Mouse (Mus musculus): Measurements from ENCODE around the gene Iscu. TPM values are rescaled to one million over a fixed set of nuclear protein-coding genes. Genes with fewer than 3 reads are reported as not detected.

Iscu gene
- polyA plus RNA-seq, 2 experiments: 64.9 to 103 TPM

GRCm38 (mm10) chr5:113824228-113824627, 51.7 kb downstream of the Iscu start:
- H3K9me3 ChIP-seq (ENCODE audit: control insufficient read depth, low read length): no peaks in the 10 kb centered on the region
- H3K4me2 ChIP-seq (ENCODE audit: low read depth): no peak overlapping the region
- no peak overlapping the region for H3K4me3 ChIP-seq (ENCODE audit: insufficient read depth in 1 of 2, low read depth in 2 of 2, low read length in 2 of 2)
- peaks cover 0 to 14% of the 10 kb centered on the region in 2 experiments; a peak in 2 of 4 replicates for H3K4me1 ChIP-seq (replicated peaks; ENCODE audit: control insufficient read depth in 2 of 2, insufficient read depth in 2 of 2, low read length in 1 of 2)
- WGBS (ENCODE audit: insufficient replicate concordance): 52% methylated on average over 4 of the region's 4 CpGs
- DNase-seq (ENCODE audit: low read depth in 3 of 3, low spot score in 3 of 3) (no peak), ATAC-seq (ENCODE audit: insufficient read depth) (no peak)
- TF ChIP-seq EP300 (IDR thresholded peaks at IDR 0.05; ENCODE audit: low read depth) (no peak), CTCF (IDR thresholded peaks at IDR 0.05; ENCODE audit: low read depth) (no peak)
- no peaks in the 10 kb centered on the region for H3K27me3 ChIP-seq (ENCODE audit: control insufficient read depth, insufficient read depth, low read length)
- H3K9ac ChIP-seq (replicated peaks): no peak overlapping the region
- no peak overlapping the region for H3K27ac ChIP-seq
- no peaks in the 10 kb centered on the region for H3K36me3 ChIP-seq (replicated peaks; ENCODE audit: control insufficient read depth, insufficient read depth, low read depth)

DNA sequence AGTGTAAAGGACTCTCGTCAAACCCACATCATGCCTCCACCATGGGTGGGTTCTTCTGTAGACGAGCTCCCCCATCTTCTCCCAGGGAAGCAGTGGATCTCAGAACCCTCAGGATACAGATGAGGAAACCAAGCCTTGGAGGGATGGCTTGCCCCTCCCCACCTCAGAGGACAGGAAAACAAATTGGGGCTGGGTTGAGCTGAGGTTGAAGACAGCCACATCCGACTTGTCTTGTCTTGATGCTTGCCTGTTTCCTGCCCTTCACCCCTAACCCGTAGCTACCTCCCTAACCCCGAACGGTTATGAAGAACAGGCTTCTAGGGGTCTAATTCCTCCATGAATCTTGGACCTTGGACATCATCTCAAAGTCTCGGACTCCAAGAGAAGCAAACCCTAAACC, 53.0 kb downstream of the Iscu start:
- Histone ChIP-seq H3K4me2 (ENCODE audit: low read depth) (no peak overlapping the region), H3K27me3 (ENCODE audit: control insufficient read depth, insufficient read depth, low read length) (no peaks in the 10 kb centered on the region), H3K4me3 (ENCODE audit: insufficient read depth in 1 of 2, low read depth in 2 of 2, low read length in 2 of 2) (no peak overlapping the region), H3K9ac (replicated peaks) (no peak overlapping the region), H3K4me1 (replicated peaks; ENCODE audit: control insufficient read depth in 2 of 2, insufficient read depth in 2 of 2, low read length in 1 of 2) (peaks cover 2 to 19% of the 10 kb centered on the region in 2 experiments; a peak in 3 of 4 replicates), H3K27ac (no peak overlapping the region), H3K9me3 (ENCODE audit: control insufficient read depth, low read length) (no peaks in the 10 kb centered on the region), H3K36me3 (replicated peaks; ENCODE audit: control insufficient read depth, insufficient read depth, low read depth) (no peaks in the 10 kb centered on the region)
- WGBS (ENCODE audit: insufficient replicate concordance): 30% methylated on average over 7 of the region's 7 CpGs
- no peak for ATAC-seq (ENCODE audit: insufficient read depth)
- DNase-seq (ENCODE audit: low read depth in 3 of 3, low spot score in 3 of 3): no peak
- no peak for TF ChIP-seq CTCF (IDR thresholded peaks at IDR 0.05; ENCODE audit: low read depth)
- TF ChIP-seq EP300 (IDR thresholded peaks at IDR 0.05; ENCODE audit: low read depth): no peak

GRCm38 (mm10) chr5:113826619-113827018, 54.1 kb downstream of the Iscu start:
- ATAC-seq (ENCODE audit: insufficient read depth): no peak
- Histone ChIP-seq H3K4me2 (ENCODE audit: low read depth) (no peak overlapping the region), H3K36me3 (replicated peaks; ENCODE audit: control insufficient read depth, insufficient read depth, low read depth) (no peaks in the 10 kb centered on the region), H3K4me3 (ENCODE audit: insufficient read depth in 1 of 2, low read depth in 2 of 2, low read length in 2 of 2) (no peak overlapping the region), H3K4me1 (replicated peaks; ENCODE audit: control insufficient read depth in 2 of 2, insufficient read depth in 2 of 2, low read length in 1 of 2) (peaks cover 3 to 23% of the 10 kb centered on the region in 2 experiments; a peak in 3 of 4 replicates), H3K9me3 (ENCODE audit: control insufficient read depth, low read length) (no peaks in the 10 kb centered on the region), H3K9ac (replicated peaks) (no peak overlapping the region), H3K27me3 (ENCODE audit: control insufficient read depth, insufficient read depth, low read length) (no peaks in the 10 kb centered on the region), H3K27ac (no peak overlapping the region)
- 87% methylated on average over 4 of the region's 4 CpGs for WGBS (ENCODE audit: insufficient replicate concordance)
- TF ChIP-seq CTCF (IDR thresholded peaks at IDR 0.05; ENCODE audit: low read depth) (no peak), EP300 (IDR thresholded peaks at IDR 0.05; ENCODE audit: low read depth) (no peak)
- no peak for DNase-seq (ENCODE audit: low read depth in 3 of 3, low spot score in 3 of 3)

Other genes with a start within 250 kb of the Iscu start
- 1.4 and 1.7 TPM in 2 replicates for gene Cmklr1, start 122.3 kb upstream of the Iscu start, polyA plus RNA-seq (2012; rRNA removed)
- gene Cmklr1, start 122.3 kb upstream of the Iscu start, polyA plus RNA-seq (2014; fragmentation: Nextera tagmentation; extraction: Ambion mirVana): 1.5 and 1.6 TPM in 2 replicates
- not detected in 2 replicates for gene 1700069L16Rik, start 48.0 kb upstream of the Iscu start, polyA plus RNA-seq (2012; rRNA removed)
- gene 1700069L16Rik, start 48.0 kb upstream of the Iscu start, polyA plus RNA-seq (2014; fragmentation: Nextera tagmentation; extraction: Ambion mirVana): not detected in 2 replicates
- gene Ficd, start 36.9 kb upstream of the Iscu start, polyA plus RNA-seq (2012; rRNA removed): 1.2 and 1.3 TPM in 2 replicates
- 1.1 and 1.2 TPM in 2 replicates for gene Ficd, start 36.9 kb upstream of the Iscu start, polyA plus RNA-seq (2014; fragmentation: Nextera tagmentation; extraction: Ambion mirVana)
- gene Sart3, start 238 bp upstream of the Iscu start, polyA plus RNA-seq (2012; rRNA removed): 11.6 and 15.0 TPM in 2 replicates
- 12.7 and 15.9 TPM in 2 replicates for gene Sart3, start 238 bp upstream of the Iscu start, polyA plus RNA-seq (2014; fragmentation: Nextera tagmentation; extraction: Ambion mirVana)
- gene Tmem119, start 27.8 kb downstream of the Iscu start, polyA plus RNA-seq (2012; rRNA removed): 0.94 and 1.1 TPM in 2 replicates
- gene Tmem119, start 27.8 kb downstream of the Iscu start, polyA plus RNA-seq (2014; fragmentation: Nextera tagmentation; extraction: Ambion mirVana): 1.1 and 1.4 TPM in 2 replicates
- gene Selplg, start 59.9 kb downstream of the Iscu start, polyA plus RNA-seq (2012; rRNA removed): 8.8 and 10.9 TPM in 2 replicates
- 11.2 and 12.5 TPM in 2 replicates for gene Selplg, start 59.9 kb downstream of the Iscu start, polyA plus RNA-seq (2014; fragmentation: Nextera tagmentation; extraction: Ambion mirVana)
- gene Coro1c, start 136.0 kb downstream of the Iscu start, polyA plus RNA-seq (2012; rRNA removed): 26.2 and 32.4 TPM in 2 replicates
- 35.6 and 41.2 TPM in 2 replicates for gene Coro1c, start 136.0 kb downstream of the Iscu start, polyA plus RNA-seq (2014; fragmentation: Nextera tagmentation; extraction: Ambion mirVana)
- gene Ssh1, start 221.1 kb downstream of the Iscu start, polyA plus RNA-seq (2012; rRNA removed): 4.8 and 4.9 TPM in 2 replicates
- gene Ssh1, start 221.1 kb downstream of the Iscu start, polyA plus RNA-seq (2014; fragmentation: Nextera tagmentation; extraction: Ambion mirVana): 6.7 TPM in 2 replicates
- not detected in 2 replicates for gene Dao, start 231.0 kb downstream of the Iscu start, polyA plus RNA-seq (2012; rRNA removed)
- gene Dao, start 231.0 kb downstream of the Iscu start, polyA plus RNA-seq (2014; fragmentation: Nextera tagmentation; extraction: Ambion mirVana): not detected in 2 replicates

Data from liver, embryonic 14.5 days (tissue).